Mouse (Mus musculus) adipocyte (in vitro differentiated cells): ENCODE data around the gene Psma2.
A peak's percentile ranks its signal among the peaks of the same experiment; 100 is the strongest.

Source experiments
- DNase-seq: peaks from one replicate; pipeline ENCODE4 v3.0.0-alpha.2; 2016; ENCODE audit warnings: low spot score

Gene Psma2

GRCm38 (mm10) chr13:14612926-14613529 is at the start of gene Psma2, which contains the start of gene Mrpl32:
TSS of gene Psma2 (plus strand) at chr13:14613240.
TSS of gene Mrpl32 (minus strand) at chr13:14613165.
- DNase-seq = peak; percentile 97

- DNase-seq = no peak
These were observed 38.9 kb upstream of the Psma2 start for GRCm38 (mm10) chr13:14574128-14574527.

- DNase-seq = no peak
These were observed 32.6 kb upstream of the Psma2 start for GRCm38 (mm10) chr13:14580392-14580791.

GRCm38 (mm10) chr13:14602744-14603143 is 10.3 kb upstream of the Psma2 start:
- DNase-seq = no peak

GRCm38 (mm10) chr13:14607616-14608015 is 5.4 kb upstream of the Psma2 start:
- no peak for DNase-seq

- no peak for DNase-seq
These were observed 577 bp upstream of the Psma2 start for GRCm38 (mm10) chr13:14612463-14612862.

- no peak for DNase-seq
These were observed 513 bp downstream of the Psma2 start for GRCm38 (mm10) chr13:14613553-14613952.

- peak; percentile 42 for DNase-seq
These were observed 5.7 kb downstream of the Psma2 start for GRCm38 (mm10) chr13:14618724-14619123.

GRCm38 (mm10) chr13:14629726-14630641 is 16.9 kb downstream of the Psma2 start, which contains the start of gene AW209491:
TSS of gene AW209491 (plus strand) at chr13:14630154.
- DNase-seq = peak; percentile 95

- no peak for DNase-seq
These were observed 27.0 kb downstream of the Psma2 start for GRCm38 (mm10) chr13:14639998-14640397.

- DNase-seq = peak; percentile 64
These were observed 36.3 kb downstream of the Psma2 start for GRCm38 (mm10) chr13:14649301-14649700.

- DNase-seq = no peak
These were observed 54.1 kb downstream of the Psma2 start for GRCm38 (mm10) chr13:14667107-14667506.

- peak; percentile 53 for DNase-seq
These were observed 57.3 kb downstream of the Psma2 start for GRCm38 (mm10) chr13:14670342-14670741.

GRCm38 (mm10) chr13:14688955-14689354 is 75.9 kb downstream of the Psma2 start:
- no peak for DNase-seq

GRCm38 (mm10) chr13:14716801-14717200 is 103.8 kb downstream of the Psma2 start:
- DNase-seq = peak; percentile 74

GRCm38 (mm10) chr13:14717755-14718154 is 104.7 kb downstream of the Psma2 start:
- DNase-seq = no peak
